Mouse (Mus musculus) cortical plate, adult 2 months (tissue): ENCODE results near the gene Nat8f4.
"Not testable (repeated sequence)": the region's sequence is repeated elsewhere in the genome, so short reads cannot be mapped to it uniquely, and the experiment has no call there.

Experiments
- CTCF ChIP-seq: fragments of 200-500 bp; IDR thresholded peaks from 2 replicates; pipeline ENCODE4 v1.5.1; 2011; ENCODE audit warnings: mild to moderate bottlenecking, control low read depth, low read length; ENCODE audit not compliant: insufficient read depth; ENCODE audit errors: extremely low read depth
- POLR2A ChIP-seq: fragments of 200-500 bp; IDR thresholded peaks from 2 replicates; pipeline ENCODE4 v1.6.1; 2011; ENCODE audit warnings: mild to moderate bottlenecking, low read length, control low read depth; ENCODE audit not compliant: insufficient read depth; ENCODE audit errors: extremely low read depth

GRCm38 (mm10) chr6:85869006-85869405 lies 35.7 kb downstream of the Nat8f4 start, which contains the start of gene Nat8f2:
- TF ChIP-seq CTCF, POLR2A: not testable (repeated sequence)
